8 mouse cellular contexts compared by ENCODE assay signal in the genomic region with DNA sequence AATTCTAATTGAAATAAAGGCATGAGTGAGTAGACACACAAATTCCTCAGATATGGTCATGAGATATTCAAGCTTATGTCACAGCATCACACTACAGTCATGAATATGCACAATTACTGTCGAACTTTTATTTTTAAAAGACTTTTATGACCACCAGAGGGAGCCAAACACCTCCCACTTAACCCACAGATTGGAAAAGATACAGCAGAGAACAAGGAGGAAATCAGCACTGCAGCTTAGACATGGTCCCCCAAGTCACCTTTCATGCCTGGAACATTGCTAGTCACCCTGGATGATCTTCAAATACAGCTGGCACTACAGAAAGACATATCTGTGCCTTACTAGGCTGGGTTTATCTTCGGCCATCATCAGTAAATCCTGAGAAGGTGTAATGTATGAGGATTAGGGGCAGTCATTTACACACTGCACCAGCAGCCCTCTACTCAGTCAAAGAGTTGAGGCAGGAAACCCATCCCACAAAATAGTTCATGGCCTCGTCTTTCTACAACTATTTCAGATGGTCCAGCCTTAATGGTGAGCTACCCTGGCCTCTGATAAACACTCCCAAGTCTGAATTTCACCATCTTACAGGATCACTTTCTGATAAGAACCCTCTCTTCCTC.
DNase-seq lines count a peak whose midpoint lies in the region; ATAC-seq and TF ChIP-seq lines count a peak whose summit lies in the region.

No protein-coding gene starts in this region.

- no peaks in the 10 kb centered on the region for H3K9me3 ChIP-seq in kidney, embryonic 15.5 days (replicated peaks)
- H3K9me3 ChIP-seq in stomach, postnatal 0 days (ENCODE audit: control insufficient read depth, low read length) = no peaks in the 10 kb centered on the region

- H3K27me3 ChIP-seq in kidney, embryonic 15.5 days = peaks cover 20% of the 10 kb centered on the region
- H3K27me3 ChIP-seq in stomach, postnatal 0 days (ENCODE audit: control insufficient read depth, insufficient read depth, low read length) = no peaks in the 10 kb centered on the region

- H3K4me2 ChIP-seq in kidney, embryonic 15.5 days = no peak overlapping the region
- H3K4me2 ChIP-seq in stomach, postnatal 0 days (replicated peaks; ENCODE audit: low read depth) = no peak overlapping the region

- no peaks in the 10 kb centered on the region for H3K36me3 ChIP-seq in kidney, embryonic 15.5 days
- H3K36me3 ChIP-seq in stomach, postnatal 0 days (ENCODE audit: control insufficient read depth, insufficient read depth, low read length) = no peaks in the 10 kb centered on the region

- 41% methylated on average over 3 of the region's 3 CpGs for WGBS in kidney, embryonic 15.5 days
- WGBS in stomach, postnatal 0 days = 37% methylated on average over 3 of the region's 3 CpGs

- no peak overlapping the region for H3K9ac ChIP-seq in kidney, embryonic 15.5 days
- H3K9ac ChIP-seq in stomach, postnatal 0 days (ENCODE audit: low read length) = no peak overlapping the region

- H3K4me1 ChIP-seq in kidney, embryonic 15.5 days = peaks cover 13% of the 10 kb centered on the region
- no peaks in the 10 kb centered on the region for H3K4me1 ChIP-seq in stomach, postnatal 0 days (replicated peaks; ENCODE audit: control insufficient read depth, insufficient read depth)

- no peak overlapping the region for H3K4me3 ChIP-seq in kidney, embryonic 15.5 days (replicated peaks)
- no peak overlapping the region for H3K4me3 ChIP-seq in stomach, postnatal 0 days (ENCODE audit: low read depth, low read length)

- DNase-seq in kidney, adult 8-10 months = peak; percentile 27 to 44
- peak; percentile 90 for DNase-seq in NIH3T3 (ENCODE audit: low read depth)
- peak; percentile 47 for DNase-seq in embryo, embryonic 9.5 days (ENCODE audit: extremely low spot score)
- DNase-seq in layer of hippocampus, postnatal 10 days (ENCODE audit: low spot score in 2 of 2) = peak; percentile 18 to 28
- DNase-seq in stomach, postnatal 0 days (ENCODE audit: low spot score) = no peak
- DNase-seq in thymus, postnatal 36 days = no peak
- no peak for DNase-seq in adrenal gland, adult 2 months

- no peak for TF ChIP-seq EP300 in stomach, postnatal 0 days (optimal IDR thresholded peaks at IDR 0.05)

- no peak for ATAC-seq in kidney, embryonic 15.5 days (replicated peaks; ENCODE audit: low FRiP score)
- no peak for ATAC-seq in stomach, postnatal 0 days (ENCODE audit: low FRiP score, low TSS enrichment)

- H3K27ac ChIP-seq in kidney, embryonic 15.5 days = no peak overlapping the region
- H3K27ac ChIP-seq in stomach, postnatal 0 days (replicated peaks) = no peak overlapping the region

- TF ChIP-seq CTCF in stomach, postnatal 0 days (IDR thresholded peaks at IDR 0.05; ENCODE audit: low read depth) = peak; percentile 81

Comparison
In these comparisons a context has a peak if more than half of its experiments do, and no peak if none do; other contexts are left out.
1. DNase-seq: peak in kidney, adult 8-10 months (2 of 2), NIH3T3 (single experiment), embryo, embryonic 9.5 days (single experiment) and layer of hippocampus, postnatal 10 days (2 of 2); none in stomach, postnatal 0 days (single experiment), thymus, postnatal 36 days (0 of 2) and adrenal gland, adult 2 months (single experiment).